Mouse (Mus musculus) spleen, adult 2 months (tissue): Measurements from ENCODE around the gene Nfe2. TPM values are rescaled to one million over a fixed set of nuclear protein-coding genes. Genes with fewer than 3 reads are reported as not detected.

Source experiments
- DNase-seq, 2 experiments: peaks; one replicate each; pipeline versions ENCODE4 v3.0.0 to v3.0.0-alpha.2; 2012 to 2021; ENCODE audit warnings: low spot score in 2 of 2, low read depth in 1 of 2
- H3K27ac ChIP-seq: fragments of 200-500 bp; 2 replicates; pipeline ENCODE4 v1.5.1; 2012; ENCODE audit warnings: low read length, inconsistent platforms; ENCODE audit not compliant: insufficient read depth
- H3K27me3 ChIP-seq: fragments of 200-500 bp; 2 replicates; pipeline ENCODE4 v1.6.1; 2012; ENCODE audit warnings: mild to moderate bottlenecking, moderate library complexity, low read length, inconsistent platforms; ENCODE audit not compliant: control insufficient read depth, insufficient read depth
- H3K36me3 ChIP-seq: fragments of 200-500 bp; 2 replicates; pipeline ENCODE4 v1.6.1; 2012; ENCODE audit warnings: mild to moderate bottlenecking, low read length, inconsistent platforms; ENCODE audit not compliant: control insufficient read depth, insufficient read depth
- H3K4me1 ChIP-seq: fragments of 200-500 bp; 2 replicates; pipeline ENCODE4 v1.6.1; 2011; ENCODE audit warnings: inconsistent platforms; ENCODE audit not compliant: control insufficient read depth, insufficient read depth, insufficient read length
- H3K4me3 ChIP-seq: fragments of 200-500 bp; 2 replicates; pipeline ENCODE4 v1.5.1; 2011; ENCODE audit warnings: mild to moderate bottlenecking, inconsistent platforms; ENCODE audit not compliant: insufficient read depth, insufficient read length; ENCODE audit errors: extremely low read depth
- CTCF ChIP-seq: fragments of 200-500 bp; IDR thresholded peaks from 2 replicates; pipeline ENCODE4 v1.5.1; 2011; ENCODE audit warnings: mild to moderate bottlenecking, inconsistent platforms; ENCODE audit not compliant: insufficient read depth, insufficient read length, insufficient replicate concordance; ENCODE audit errors: extremely low read depth
- POLR2A ChIP-seq: fragments of 200-500 bp; IDR thresholded peaks from 2 replicates; pipeline ENCODE4 v1.6.1; 2011; ENCODE audit warnings: low read depth, low read length, inconsistent platforms
- WGBS: fragments of 180-500 bp; shearing (Covaris S2); methylation state at CpG from one replicate; pipeline ENCODE4 v1.1.7; 2018; 5-methylcytosine and 5-hydroxymethylcytosine counted together
- polyA plus RNA-seq: library from polyadenylated mRNA; depleted of rRNA; stranded (reverse); fragments of >200 nt; gene quantifications from 2 replicates; pipeline ENCODE4 v1.2.3, GENCODE M21; 2012

The Nfe2 gene
- polyA plus RNA-seq, 1 experiment = 80.1 TPM

DNA sequence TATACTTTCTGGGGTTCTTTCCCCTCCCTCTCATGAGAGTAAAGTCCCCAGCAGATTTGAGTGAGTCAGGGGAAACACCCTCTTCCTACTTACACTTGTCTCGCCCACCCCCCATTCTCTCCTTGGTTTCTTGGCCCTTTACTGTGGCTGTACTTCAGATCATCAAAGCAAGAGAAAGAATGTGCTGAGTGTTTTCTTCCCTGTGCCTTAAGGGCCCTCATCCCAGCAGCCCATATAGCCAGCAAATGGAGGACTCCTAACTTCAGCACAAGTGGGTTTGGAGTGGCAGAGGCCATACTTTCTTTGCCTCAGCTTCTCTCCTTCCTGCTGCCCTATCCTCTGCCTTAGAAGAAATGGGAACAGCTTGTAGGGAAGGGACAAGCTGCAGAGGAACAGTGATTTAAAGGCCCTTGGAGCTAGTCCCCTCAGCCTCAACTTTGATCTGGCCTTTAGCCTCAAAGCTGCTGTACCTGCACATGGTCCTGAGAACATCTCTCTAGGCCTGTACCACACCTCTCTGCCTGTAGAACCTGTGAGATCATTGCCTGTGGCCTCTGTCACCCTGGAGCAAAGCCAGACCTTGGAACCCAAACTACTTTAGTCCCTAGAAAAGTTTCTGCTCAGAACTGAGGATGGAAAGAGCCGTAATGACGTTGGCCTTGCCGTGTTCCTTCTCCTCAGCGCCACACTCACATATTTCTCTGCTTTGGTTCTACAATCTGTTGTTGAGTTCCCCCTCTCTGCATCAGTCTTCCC, 40.8 kb upstream of the Nfe2 start:
- Histone ChIP-seq H3K27me3 (no peaks in the 10 kb centered on the region), H3K27ac (no peak overlapping the region), H3K4me1 (no peaks in the 10 kb centered on the region), H3K4me3 (no peak overlapping the region), H3K36me3 (peaks cover 18% of the 10 kb centered on the region)
- no peak for DNase-seq
- no peak for TF ChIP-seq POLR2A
- TF ChIP-seq CTCF = no peak
- WGBS = 91% methylated on average over 5 of the region's 5 CpGs

DNA sequence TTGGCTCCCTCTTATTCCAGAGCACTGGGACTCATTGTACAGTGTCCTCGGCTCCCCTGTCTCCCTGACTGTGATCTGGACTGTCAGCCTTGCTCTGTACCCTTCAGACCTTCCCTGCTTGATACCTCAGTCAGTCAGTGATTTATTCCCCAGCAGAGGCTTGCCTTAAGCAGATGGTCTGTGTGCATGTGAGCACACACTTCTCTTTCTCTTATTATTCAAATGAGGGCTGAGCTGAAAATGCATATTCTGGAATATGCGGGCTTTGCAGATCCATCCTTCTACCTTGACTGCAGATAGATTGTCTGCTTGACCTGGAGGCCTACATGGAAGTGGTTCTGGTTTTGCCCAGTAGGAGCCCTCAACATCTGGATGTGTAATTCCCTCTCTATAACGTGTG, 39.8 kb upstream of the Nfe2 start:
- no peaks in the 10 kb centered on the region for H3K27me3 ChIP-seq
- H3K4me1 ChIP-seq = no peaks in the 10 kb centered on the region
- peaks cover 21% of the 10 kb centered on the region for H3K36me3 ChIP-seq
- H3K27ac ChIP-seq = no peak overlapping the region
- H3K4me3 ChIP-seq = no peak overlapping the region
- TF ChIP-seq POLR2A (no peak), CTCF (no peak)
- WGBS = 91% methylated on average over 3 of the region's 3 CpGs
- no peak for DNase-seq

DNA sequence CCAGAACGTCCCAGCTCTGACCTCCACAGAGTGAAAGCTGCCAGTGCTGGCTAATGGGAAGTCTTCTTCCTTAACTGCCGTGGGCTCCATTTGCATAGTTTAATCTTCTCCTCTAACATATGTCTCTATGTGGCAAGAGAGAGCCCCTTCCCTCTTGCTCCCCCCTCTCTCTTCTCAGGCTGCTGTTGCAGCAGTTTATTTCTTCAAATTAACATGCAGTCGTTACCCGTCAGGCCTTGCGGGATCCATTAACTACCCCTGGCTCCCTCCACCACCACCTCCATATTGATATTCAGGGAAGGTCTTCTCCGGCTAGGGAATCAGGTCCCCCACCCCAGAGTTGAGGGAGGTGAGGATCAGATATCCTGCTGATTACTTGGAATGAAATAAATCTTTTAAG, 39.1 kb upstream of the Nfe2 start:
- Histone ChIP-seq H3K27me3 (no peaks in the 10 kb centered on the region), H3K4me1 (no peaks in the 10 kb centered on the region), H3K4me3 (no peak overlapping the region), H3K36me3 (peaks cover 27% of the 10 kb centered on the region), H3K27ac (no peak overlapping the region)
- DNase-seq = no peak
- WGBS = 89% methylated on average over 6 of the region's 6 CpGs
- no peak for TF ChIP-seq CTCF
- TF ChIP-seq POLR2A = no peak

DNA sequence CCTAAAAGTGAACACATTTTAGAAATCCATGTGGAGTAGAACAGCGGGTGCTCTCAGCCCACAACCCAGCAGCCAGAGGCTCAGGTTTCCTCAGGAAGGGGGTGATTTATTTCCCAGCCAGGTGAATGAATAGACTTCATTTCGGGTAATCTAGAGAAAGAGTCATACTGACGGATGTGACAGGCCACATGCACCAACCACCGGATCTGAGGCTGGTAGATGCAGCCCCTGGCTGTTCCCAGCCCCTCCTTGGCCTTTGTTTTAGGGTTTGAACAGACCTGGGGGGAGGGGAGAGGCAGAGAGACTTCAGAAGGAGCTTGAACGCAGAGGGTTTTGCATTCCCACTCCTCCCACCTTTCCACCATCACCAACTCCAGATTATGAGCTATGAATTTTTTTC, 37.6 kb upstream of the Nfe2 start:
- Histone ChIP-seq H3K4me1 (no peaks in the 10 kb centered on the region), H3K36me3 (peaks cover 33% of the 10 kb centered on the region), H3K4me3 (no peak overlapping the region), H3K27ac (no peak overlapping the region), H3K27me3 (no peaks in the 10 kb centered on the region)
- DNase-seq = no peak
- no peak for TF ChIP-seq CTCF
- 27% methylated on average over 5 of the region's 5 CpGs for WGBS

DNA sequence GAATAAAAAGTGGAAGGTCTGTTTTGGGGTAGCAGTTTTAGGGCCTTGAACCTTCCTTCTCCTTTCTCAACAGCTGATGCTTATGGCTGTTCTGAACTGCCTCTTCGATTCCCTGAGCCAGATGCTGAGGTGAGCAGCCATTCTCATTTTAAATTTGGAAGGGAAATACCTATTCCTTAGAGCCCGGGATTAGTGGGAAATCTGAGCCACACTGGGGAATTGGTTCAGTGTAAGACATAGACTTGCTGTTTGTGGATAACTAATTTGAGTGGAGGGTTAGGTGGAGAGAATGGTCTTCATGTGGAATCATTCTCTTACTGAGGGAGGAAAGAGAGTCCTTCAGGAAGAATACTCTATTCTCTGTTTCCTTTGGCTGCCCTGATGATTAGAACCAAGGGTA, 36.4 kb upstream of the Nfe2 start:
- WGBS = 79% methylated on average over 2 of the region's 2 CpGs
- Histone ChIP-seq H3K36me3 (peaks cover 37% of the 10 kb centered on the region), H3K4me3 (no peak overlapping the region), H3K4me1 (no peaks in the 10 kb centered on the region; the same call in 1 of the 2 replicates), H3K27ac (no peak overlapping the region), H3K27me3 (no peaks in the 10 kb centered on the region)
- DNase-seq = no peak
- TF ChIP-seq POLR2A = no peak
- no peak for TF ChIP-seq CTCF

DNA sequence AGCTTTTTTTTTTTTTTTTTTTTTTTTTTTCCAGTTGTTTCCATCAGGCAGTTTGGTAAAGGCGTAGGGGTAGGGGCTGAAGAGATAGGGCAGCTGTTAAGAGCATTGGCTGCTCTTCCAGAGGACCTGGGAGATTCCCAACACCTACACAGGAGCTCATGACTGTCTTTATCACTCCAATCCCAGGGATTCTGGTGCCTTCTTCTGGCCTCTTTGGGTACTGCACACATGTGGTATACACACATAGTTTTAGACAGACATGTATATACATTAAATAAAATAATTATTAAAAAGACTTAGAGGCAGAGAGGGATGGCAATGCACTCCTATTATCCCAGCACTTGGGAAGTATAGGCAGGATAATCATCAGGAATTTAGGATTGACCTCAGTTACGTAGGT, 35.2 kb upstream of the Nfe2 start:
- Histone ChIP-seq H3K4me1 (no peaks in the 10 kb centered on the region; the same call in 1 of the 2 replicates), H3K4me3 (no peak overlapping the region), H3K27me3 (no peaks in the 10 kb centered on the region), H3K27ac (no peak overlapping the region), H3K36me3 (peaks cover 38% of the 10 kb centered on the region)
- 98% methylated on average over 2 of the region's 2 CpGs for WGBS
- TF ChIP-seq CTCF (no peak), POLR2A (no peak)
- no peak for DNase-seq

DNA sequence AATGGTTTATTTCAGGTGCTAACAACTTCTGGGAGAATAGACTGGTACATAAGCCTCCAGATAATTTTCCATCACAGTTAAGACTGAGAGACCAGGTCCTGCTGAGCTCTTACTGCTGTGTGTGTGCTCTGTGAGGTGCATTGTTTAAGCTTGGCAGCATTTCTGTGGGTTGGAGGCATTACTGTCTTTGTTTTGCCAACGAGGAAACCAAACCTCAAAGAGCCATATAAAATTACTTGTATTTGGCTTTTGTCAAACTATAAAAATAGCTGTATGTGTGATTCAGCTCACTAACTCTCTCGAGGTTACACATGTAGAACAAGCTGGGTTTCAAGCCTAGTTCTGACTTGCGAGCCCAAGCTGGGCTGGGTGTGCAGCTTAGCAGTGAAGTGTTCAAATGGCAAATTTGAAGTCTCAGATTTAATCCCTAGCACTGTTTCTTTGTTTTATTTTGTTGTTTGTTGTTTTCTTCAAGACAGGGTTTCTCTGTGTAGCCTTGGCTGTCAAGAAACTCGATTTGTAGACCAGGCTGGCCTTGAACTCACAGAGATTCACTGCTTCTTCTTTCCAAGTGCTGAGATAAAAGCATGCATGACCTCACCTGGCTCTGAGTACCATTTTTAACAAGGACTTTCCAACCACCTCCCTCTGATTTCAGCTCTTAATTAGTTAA, 34.6 kb upstream of the Nfe2 start:
- 70% methylated on average over 4 of the region's 4 CpGs for WGBS
- no peak overlapping the region for H3K4me3 ChIP-seq
- TF ChIP-seq POLR2A (no peak), CTCF (no peak)
- DNase-seq = no peak
- peaks cover 38% of the 10 kb centered on the region for H3K36me3 ChIP-seq
- no peak overlapping the region for H3K27ac ChIP-seq
- H3K27me3 ChIP-seq = no peaks in the 10 kb centered on the region
- H3K4me1 ChIP-seq = no peaks in the 10 kb centered on the region; the same call in 1 of the 2 replicates
